Mouse (Mus musculus) limb, embryonic 12.5 days (tissue): ENCODE measurements around the gene Iqch. TPM values are rescaled to one million over a fixed set of nuclear protein-coding genes. Genes with fewer than 3 reads are reported as not detected.

ENCODE experiments used
- ATAC-seq: fragments of 200-750 bp; cut with Nextera tagmentation; 2 replicates; pipeline ENCODE4 v1.8.0; 2017; ENCODE audit warnings: low read depth, moderate TSS enrichment; ENCODE audit not compliant: insufficient number of reproducible peaks, insufficient read depth, low FRiP score, low TSS enrichment
- H3K27ac ChIP-seq: fragments of 300-500 bp; sonication (generic); 2 replicates; pipeline ENCODE4 v1.5.1; 2016; ENCODE audit warnings: mild to moderate bottlenecking, moderate library complexity
- H3K27me3 ChIP-seq: fragments of 300-500 bp; sonication (generic); 2 replicates; pipeline ENCODE4 v1.6.1; 2016; ENCODE audit warnings: mild to moderate bottlenecking, moderate library complexity
- H3K36me3 ChIP-seq: fragments of 300-500 bp; sonication (generic); 2 replicates; pipeline ENCODE4 v1.6.1; 2016; ENCODE audit warnings: mild to moderate bottlenecking, moderate library complexity
- H3K4me1 ChIP-seq: fragments of 300-500 bp; sonication (generic); replicated peaks from 2 replicates; pipeline ENCODE4 v1.6.1; 2016
- H3K4me2 ChIP-seq: fragments of 300-500 bp; sonication (generic); 2 replicates; pipeline ENCODE4 v1.6.1; 2016; ENCODE audit warnings: mild to moderate bottlenecking, moderate library complexity
- H3K4me3 ChIP-seq: fragments of 300-500 bp; sonication (generic); replicated peaks from 2 replicates; pipeline ENCODE4 v1.5.1; 2016; ENCODE audit warnings: mild to moderate bottlenecking
- H3K9ac ChIP-seq: fragments of 300-500 bp; sonication (generic); replicated peaks from 2 replicates; pipeline ENCODE4 v1.6.1; 2016; ENCODE audit warnings: mild to moderate bottlenecking, moderate library complexity
- H3K9me3 ChIP-seq: fragments of 300-500 bp; sonication (generic); 2 replicates; pipeline ENCODE4 v1.6.1; 2016; ENCODE audit warnings: mild to moderate bottlenecking, moderate library complexity
- WGBS: fragments of 180-500 bp; shearing (Covaris S2); methylation state at CpG from one replicate; pipeline ENCODE4 v1.1.7; 2016; 5-methylcytosine and 5-hydroxymethylcytosine counted together
- polyA plus RNA-seq: library from polyadenylated mRNA; unstranded; fragments of >200 nt; fragmentation: Nextera tagmentation; extraction: Ambion mirVana; gene quantifications from 2 replicates; pipeline ENCODE4 v1.2.1, GENCODE M21; 2016

Gene Iqch
- polyA plus RNA-seq, 1 experiment from 2014 or later = 0.34 TPM

GRCm38 (mm10) chr9:63633334-63633733 is 31.0 kb upstream of the Iqch start:
- Histone ChIP-seq H3K4me3 (no peak overlapping the region), H3K4me2 (no peak overlapping the region), H3K4me1 (no peaks in the 10 kb centered on the region), H3K27ac (no peak overlapping the region), H3K9me3 (no peaks in the 10 kb centered on the region), H3K9ac (no peak overlapping the region), H3K36me3 (peaks cover 52% of the 10 kb centered on the region), H3K27me3 (no peaks in the 10 kb centered on the region)
- 90% methylated on average over 7 of the region's 7 CpGs for WGBS
- ATAC-seq = no peak

GRCm38 (mm10) chr9:63632924-63633323 is 30.6 kb upstream of the Iqch start:
- no peak overlapping the region for H3K4me2 ChIP-seq
- no peak overlapping the region for H3K27ac ChIP-seq
- H3K4me1 ChIP-seq = no peaks in the 10 kb centered on the region
- H3K36me3 ChIP-seq = peaks cover 51% of the 10 kb centered on the region
- no peak overlapping the region for H3K4me3 ChIP-seq
- no peaks in the 10 kb centered on the region for H3K9me3 ChIP-seq
- ATAC-seq = no peak
- H3K9ac ChIP-seq = no peak overlapping the region
- no peaks in the 10 kb centered on the region for H3K27me3 ChIP-seq
- WGBS = 85% methylated on average over 11 of the region's 11 CpGs

GRCm38 (mm10) chr9:63632045-63632444 is 29.8 kb upstream of the Iqch start:
- no peaks in the 10 kb centered on the region for H3K9me3 ChIP-seq
- 94% methylated on average over 4 of the region's 4 CpGs for WGBS
- peaks cover 42% of the 10 kb centered on the region for H3K36me3 ChIP-seq
- H3K9ac ChIP-seq = no peak overlapping the region
- H3K4me1 ChIP-seq = no peaks in the 10 kb centered on the region
- ATAC-seq = no peak
- no peak overlapping the region for H3K4me3 ChIP-seq
- H3K27me3 ChIP-seq = no peaks in the 10 kb centered on the region
- H3K27ac ChIP-seq = no peak overlapping the region
- H3K4me2 ChIP-seq = no peak overlapping the region

- Histone ChIP-seq H3K4me3 (no peak overlapping the region), H3K9me3 (no peaks in the 10 kb centered on the region), H3K27ac (no peak overlapping the region), H3K27me3 (no peaks in the 10 kb centered on the region), H3K4me2 (no peak overlapping the region), H3K4me1 (peaks cover 8% of the 10 kb centered on the region), H3K36me3 (peaks cover 45% of the 10 kb centered on the region), H3K9ac (no peak overlapping the region)
- ATAC-seq = no peak
- 88% methylated on average over 9 of the region's 9 CpGs for WGBS
These were observed 22.9 kb upstream of the Iqch start for GRCm38 (mm10) chr9:63625090-63625756.

GRCm38 (mm10) chr9:63623895-63624569 is 21.7 kb upstream of the Iqch start:
- Histone ChIP-seq H3K4me2 (no peak overlapping the region), H3K9ac (no peak overlapping the region), H3K4me3 (no peak overlapping the region), H3K27me3 (no peaks in the 10 kb centered on the region), H3K9me3 (no peaks in the 10 kb centered on the region), H3K4me1 (peaks cover 8% of the 10 kb centered on the region), H3K27ac (no peak overlapping the region), H3K36me3 (peaks cover 39% of the 10 kb centered on the region)
- 62% methylated on average over 15 of the region's 15 CpGs for WGBS
- no peak for ATAC-seq

GRCm38 (mm10) chr9:63617967-63618366 is 15.7 kb upstream of the Iqch start:
- Histone ChIP-seq H3K9me3 (no peaks in the 10 kb centered on the region), H3K4me1 (peaks cover 22% of the 10 kb centered on the region), H3K27me3 (no peaks in the 10 kb centered on the region), H3K27ac (no peak overlapping the region), H3K36me3 (peaks cover 48% of the 10 kb centered on the region), H3K4me3 (no peak overlapping the region), H3K9ac (no peak overlapping the region), H3K4me2 (no peak overlapping the region)
- no peak for ATAC-seq
- WGBS = 87% methylated on average over 2 of the region's 2 CpGs

- Histone ChIP-seq H3K36me3 (peaks cover 26% of the 10 kb centered on the region), H3K4me1 (peaks cover 56% of the 10 kb centered on the region), H3K4me2 (no peak overlapping the region), H3K4me3 (no peak overlapping the region), H3K9ac (no peak overlapping the region), H3K27me3 (no peaks in the 10 kb centered on the region), H3K9me3 (no peaks in the 10 kb centered on the region), H3K27ac (0 out of 2 replicates have a peak overlapping the region, but pooled peaks have one; percentile 12)
- WGBS = 29% methylated on average over 11 of the region's 11 CpGs
- no peak for ATAC-seq
These were observed 12.0 kb upstream of the Iqch start for GRCm38 (mm10) chr9:63614018-63614985.

- WGBS = 29% methylated on average over 1 of the region's 1 CpGs
- Histone ChIP-seq H3K4me1 (peaks cover 63% of the 10 kb centered on the region), H3K9me3 (no peaks in the 10 kb centered on the region), H3K4me3 (no peak overlapping the region), H3K36me3 (peaks cover 21% of the 10 kb centered on the region), H3K9ac (no peak overlapping the region), H3K27me3 (no peaks in the 10 kb centered on the region), H3K4me2 (peak overlapping the region; percentile 31), H3K27ac (peak overlapping the region; percentile 76)
- no peak for ATAC-seq
These were observed 11.3 kb upstream of the Iqch start for GRCm38 (mm10) chr9:63613569-63613968.

- Histone ChIP-seq H3K4me2 (peak overlapping the region; percentile 31), H3K27ac (peak overlapping the region; percentile 76), H3K9me3 (no peaks in the 10 kb centered on the region), H3K9ac (no peak overlapping the region), H3K27me3 (no peaks in the 10 kb centered on the region), H3K36me3 (peaks cover 14% of the 10 kb centered on the region), H3K4me1 (peaks cover 67% of the 10 kb centered on the region), H3K4me3 (no peak overlapping the region)
- ATAC-seq = peak; percentile 50; the same call in 1 of the 2 replicates
- 35% methylated on average over 16 of the region's 16 CpGs for WGBS
These were observed 10.5 kb upstream of the Iqch start for GRCm38 (mm10) chr9:63612565-63613515.

- Histone ChIP-seq H3K4me1 (peaks cover 67% of the 10 kb centered on the region), H3K4me2 (no peak overlapping the region), H3K27ac (0 out of 2 replicates have a peak overlapping the region, but pooled peaks have one; percentile 31)
These were observed 9.7 kb upstream of the Iqch start for GRCm38 (mm10) chr9:63611967-63612366.

More at GRCm38 (mm10) chr9:63611967-63612366, 9.7 kb upstream of the Iqch start:
- Histone ChIP-seq H3K9me3 (no peaks in the 10 kb centered on the region), H3K9ac (no peak overlapping the region), H3K4me3 (no peak overlapping the region), H3K27me3 (no peaks in the 10 kb centered on the region), H3K36me3 (peaks cover 5% of the 10 kb centered on the region)
- ATAC-seq = no peak
- WGBS = 58% methylated on average over 5 of the region's 5 CpGs
